Mouse (Mus musculus) thymus, adult 2 months (tissue): ENCODE measurements around the gene Krtap5-1.

ENCODE experiments used
- CTCF ChIP-seq: fragments of 200-500 bp; IDR thresholded peaks from 2 replicates; pipeline ENCODE4 v1.5.1; 2012; ENCODE audit warnings: mild to moderate bottlenecking, control low read depth, low read length, moderate library complexity, borderline replicate concordance; ENCODE audit not compliant: control insufficient read depth, poor library complexity, insufficient read depth; ENCODE audit errors: extremely low read depth
- POLR2A ChIP-seq: fragments of 200-500 bp; IDR thresholded peaks from 2 replicates; pipeline ENCODE4 v1.6.1; 2012; ENCODE audit warnings: mild to moderate bottlenecking, low read length, control low read depth, moderate library complexity; ENCODE audit not compliant: control insufficient read depth, poor library complexity, insufficient read depth; ENCODE audit errors: extremely low read depth

DNA sequence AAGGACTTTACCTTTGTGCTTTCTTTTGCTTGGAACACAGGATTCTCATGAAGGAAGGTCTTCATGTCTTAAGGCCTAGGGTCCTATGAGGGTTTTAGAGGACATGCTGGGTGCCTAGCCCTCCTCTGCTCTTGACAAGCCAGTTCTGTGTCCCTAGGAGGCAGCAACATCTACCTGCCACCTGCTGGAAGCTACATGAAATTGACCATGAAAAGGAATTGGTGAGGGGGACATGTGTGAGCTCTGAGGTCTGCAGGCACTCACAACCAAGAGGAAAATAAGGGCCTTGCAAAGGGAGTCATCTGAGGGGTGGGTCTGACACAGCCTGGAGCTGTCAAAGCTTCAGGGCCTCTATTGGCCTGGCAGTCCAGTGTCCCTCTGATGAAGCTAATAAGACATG lies 1.5 kb downstream of the Krtap5-1 start:
- TF ChIP-seq CTCF, result no peak
- no peak for TF ChIP-seq POLR2A
